Mouse (Mus musculus): Measurements from ENCODE around the gene Cradd.

The Cradd gene

DNA sequence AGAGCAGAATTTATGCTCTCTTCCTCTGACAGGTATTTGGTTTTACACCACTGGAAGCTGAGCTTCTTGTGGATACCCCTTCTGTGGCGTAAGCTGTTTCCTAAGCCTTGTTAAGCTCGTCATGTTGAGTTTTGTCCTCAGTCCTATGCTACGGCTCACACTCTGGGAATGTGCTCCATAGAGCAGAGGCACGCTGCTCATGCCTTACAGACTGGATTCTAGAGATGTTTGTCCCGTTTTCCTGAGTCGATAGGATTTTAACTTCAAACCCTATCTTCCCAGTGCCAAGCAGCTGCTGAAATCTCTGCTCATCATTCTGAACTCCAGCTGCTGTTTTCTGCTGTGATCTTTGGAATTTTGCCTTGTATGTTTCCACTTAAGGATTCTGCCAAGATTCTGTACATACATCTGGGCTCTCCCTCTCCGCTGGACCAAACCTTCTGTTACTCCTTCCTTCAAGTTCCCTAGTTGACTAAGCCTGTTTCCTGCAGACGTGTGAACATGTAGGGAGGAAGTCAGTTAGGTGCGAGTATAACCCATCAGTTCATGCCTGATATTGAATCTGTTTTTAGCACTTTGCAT lies 164.2 kb downstream of the Cradd start:
- no peak for DNase-seq (ENCODE audit: low spot score)

DNA sequence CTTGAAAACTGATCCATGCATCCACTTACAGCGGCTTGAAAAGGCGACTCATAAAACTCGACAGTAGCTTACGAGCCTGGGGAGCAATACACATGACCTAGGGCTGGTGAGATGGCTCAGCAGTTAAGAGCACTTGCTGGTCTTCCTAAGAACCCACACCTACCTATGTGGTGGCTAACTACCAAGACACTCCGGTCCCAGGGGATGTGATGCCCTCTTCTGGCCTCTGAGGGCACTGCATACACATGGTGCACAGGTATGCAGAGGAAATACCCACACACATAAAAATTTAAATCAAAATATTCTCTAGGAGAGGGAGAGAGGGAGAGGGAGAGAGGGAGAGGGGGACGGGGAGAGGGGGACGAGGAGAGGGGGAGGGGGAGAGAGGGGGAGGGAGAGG lies 167.5 kb downstream of the Cradd start:
- no peak for DNase-seq (ENCODE audit: low spot score)

DNA sequence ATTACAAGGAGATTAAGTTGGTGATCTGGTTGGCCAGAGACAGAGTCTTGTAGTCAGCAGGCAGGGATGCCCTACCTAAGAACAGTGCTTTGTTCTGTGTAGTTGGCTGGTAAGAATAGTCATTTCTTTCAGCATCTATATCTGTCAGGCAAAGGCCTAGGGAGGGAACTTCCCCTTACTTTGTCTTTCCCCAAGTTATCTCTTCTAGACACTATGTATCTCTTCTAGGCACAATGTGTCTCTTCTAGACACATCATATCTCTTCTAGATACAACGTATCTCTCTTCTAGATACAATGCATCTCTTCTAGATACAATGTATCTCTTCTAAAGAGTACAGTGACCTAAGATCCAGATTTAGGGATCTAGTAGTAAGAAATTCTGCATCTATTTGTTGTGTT lies 169.3 kb downstream of the Cradd start:
- no peak for DNase-seq (ENCODE audit: low spot score)

DNA sequence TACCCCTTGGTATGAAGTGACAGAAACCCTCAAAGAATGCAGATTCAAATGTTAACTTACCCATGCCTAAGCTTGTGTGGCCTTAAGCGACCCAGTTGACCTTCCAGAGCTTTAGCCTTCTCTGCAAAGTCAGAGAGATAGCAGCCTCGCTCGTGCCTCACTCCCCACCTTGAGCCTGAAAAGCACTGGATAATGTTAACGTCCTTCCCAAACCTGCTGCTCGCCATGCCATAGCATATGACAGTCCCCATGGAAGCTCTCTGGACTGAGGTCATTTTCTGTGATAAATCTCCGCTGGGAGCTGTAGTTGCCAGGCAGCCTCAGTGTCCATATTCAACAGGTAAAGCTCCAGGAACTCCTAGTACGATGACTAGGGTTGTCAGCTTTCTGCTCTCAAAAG lies 170.7 kb downstream of the Cradd start:
- no peak for DNase-seq (ENCODE audit: low spot score)

GRCm38 (mm10) chr10:95152503-95152989 lies 171.4 kb downstream of the Cradd start:
- no peak for DNase-seq (ENCODE audit: low spot score)

- DNase-seq (ENCODE audit: low spot score), result no peak
Observed at GRCm38 (mm10) chr10:95151012-95151768, 172.7 kb downstream of the Cradd start.

DNA sequence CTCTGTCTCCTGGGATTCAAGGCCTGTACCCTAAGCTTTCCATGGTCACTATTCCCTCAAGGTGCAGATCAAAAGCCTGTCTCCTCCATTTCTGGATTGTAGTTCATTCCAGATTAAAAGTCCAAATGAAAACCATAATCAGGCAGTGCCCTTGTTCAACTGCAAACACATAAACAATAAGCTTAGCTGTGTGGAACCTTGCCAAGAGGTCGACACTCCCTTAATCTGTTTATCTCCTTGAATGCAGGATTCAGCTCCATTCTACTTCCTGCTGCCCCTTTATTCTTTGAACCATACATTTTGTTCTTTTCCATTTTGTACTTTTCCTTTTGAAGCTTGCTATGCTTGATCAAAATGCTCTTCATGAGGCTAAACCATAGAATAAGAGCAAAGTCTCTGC lies 174.3 kb downstream of the Cradd start:
- DNase-seq (ENCODE audit: low spot score), result no peak

DNA sequence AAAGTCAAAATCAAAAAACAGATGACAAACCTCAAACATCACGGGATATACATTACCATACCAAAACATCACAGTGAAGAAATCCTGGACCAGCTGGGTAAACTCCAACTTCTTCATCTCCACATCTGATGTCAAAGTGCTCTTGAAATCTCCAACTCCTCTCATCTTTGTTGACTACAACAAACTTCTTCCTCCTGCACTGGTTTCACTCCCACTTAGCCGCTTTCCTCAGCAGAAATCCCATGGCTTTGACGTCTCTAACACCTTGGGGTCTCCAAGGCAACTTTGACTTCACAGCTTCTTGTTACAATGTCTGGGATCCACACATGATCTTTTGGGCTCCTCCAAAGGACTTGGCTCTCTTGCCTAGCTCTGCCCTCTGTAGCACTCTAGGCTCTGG lies 175.3 kb downstream of the Cradd start:
- no peak for DNase-seq (ENCODE audit: low spot score)

- no peak for DNase-seq (ENCODE audit: low spot score)
Observed at GRCm38 (mm10) chr10:95147136-95147901, 176.6 kb downstream of the Cradd start.

DNA sequence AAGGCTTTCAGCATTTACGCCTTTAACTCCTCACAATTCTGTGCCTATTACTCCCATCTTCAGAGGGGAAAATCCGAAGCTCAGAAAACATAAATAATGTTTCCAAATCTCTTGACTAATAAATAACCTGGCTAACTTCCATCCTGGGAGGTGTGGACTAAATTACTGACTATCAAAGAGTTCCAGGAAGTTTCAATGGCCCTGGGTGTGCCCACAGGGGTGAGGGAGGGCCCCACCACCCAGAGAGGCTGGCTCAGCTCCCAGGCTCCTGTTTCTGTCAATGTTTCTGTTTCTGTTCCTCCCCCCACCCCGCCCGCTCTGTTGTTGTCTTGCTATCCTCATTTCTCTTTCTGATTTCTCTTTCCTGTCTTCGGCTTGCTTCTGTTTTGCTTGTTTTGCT lies 177.4 kb downstream of the Cradd start:
- DNase-seq (ENCODE audit: low spot score), result no peak

GRCm38 (mm10) chr10:95145204-95145926 lies 178.6 kb downstream of the Cradd start:
- DNase-seq (ENCODE audit: low spot score), result no peak

DNA sequence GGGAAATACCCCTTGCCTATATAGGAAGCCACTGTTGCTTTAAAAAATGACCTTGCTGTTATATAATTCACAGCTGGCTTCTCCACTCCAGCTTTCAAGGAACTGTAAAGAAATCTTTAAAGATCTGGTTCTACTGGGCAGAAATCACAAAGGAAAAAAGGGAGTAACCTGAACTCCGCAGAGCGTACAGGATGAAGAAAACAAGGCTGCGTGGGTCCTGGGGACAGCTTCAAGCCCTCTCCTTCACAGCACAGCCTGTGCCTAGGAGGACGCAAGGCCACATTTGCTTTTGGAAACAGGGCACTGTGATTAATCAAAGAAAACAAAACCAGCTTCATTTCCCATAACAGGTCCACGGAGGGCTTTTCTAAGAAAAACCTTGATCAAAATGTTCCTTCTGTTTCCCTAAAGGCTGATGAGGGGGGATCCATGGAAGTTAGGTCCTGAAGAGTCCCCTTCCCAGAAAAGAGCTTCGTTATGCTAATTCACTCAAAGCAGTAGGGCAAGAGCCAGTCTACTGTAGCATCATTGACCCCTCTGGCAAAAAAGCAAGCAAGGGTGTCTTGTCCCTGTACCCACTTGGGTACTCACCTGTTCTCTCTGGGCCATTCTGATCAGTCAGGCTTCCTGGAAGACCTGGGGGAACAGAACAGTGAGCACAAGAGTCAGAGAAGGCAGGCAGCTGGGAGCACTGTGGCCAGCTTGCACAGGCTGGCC lies 179.4 kb downstream of the Cradd start:
- no peak for DNase-seq (ENCODE audit: low spot score)

DNA sequence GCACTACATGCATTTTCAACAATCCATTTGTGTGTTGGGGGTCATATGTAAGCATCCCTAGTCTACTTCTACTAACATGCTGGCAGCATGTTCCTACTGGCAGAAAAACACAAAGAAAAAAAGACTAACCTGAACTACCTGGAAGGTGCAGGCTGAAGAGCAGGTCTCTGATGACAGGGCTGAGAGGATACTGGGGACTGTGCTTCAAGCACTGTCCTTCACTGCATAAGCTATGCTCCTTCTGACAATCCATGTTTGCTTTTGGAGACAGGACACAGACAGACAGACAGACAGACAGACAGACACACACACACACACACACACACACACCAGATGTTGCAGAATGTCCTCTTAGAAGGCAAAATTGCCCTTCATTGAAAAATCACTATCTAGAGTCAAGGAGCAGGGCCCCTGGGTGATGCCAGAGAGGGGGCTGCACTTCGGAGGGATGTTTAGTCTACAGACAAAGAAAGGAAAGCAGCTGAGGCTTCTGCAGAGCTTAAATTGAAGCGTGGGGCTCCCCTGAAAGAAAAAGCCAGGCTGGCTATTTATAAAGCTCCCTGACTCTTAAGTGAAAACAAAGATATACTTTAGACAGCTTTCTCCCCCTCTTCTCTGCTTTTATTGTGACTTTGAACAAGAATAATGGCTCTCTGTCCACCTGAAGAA lies 180.4 kb downstream of the Cradd start:
- no peak for DNase-seq (ENCODE audit: low spot score)

DNA sequence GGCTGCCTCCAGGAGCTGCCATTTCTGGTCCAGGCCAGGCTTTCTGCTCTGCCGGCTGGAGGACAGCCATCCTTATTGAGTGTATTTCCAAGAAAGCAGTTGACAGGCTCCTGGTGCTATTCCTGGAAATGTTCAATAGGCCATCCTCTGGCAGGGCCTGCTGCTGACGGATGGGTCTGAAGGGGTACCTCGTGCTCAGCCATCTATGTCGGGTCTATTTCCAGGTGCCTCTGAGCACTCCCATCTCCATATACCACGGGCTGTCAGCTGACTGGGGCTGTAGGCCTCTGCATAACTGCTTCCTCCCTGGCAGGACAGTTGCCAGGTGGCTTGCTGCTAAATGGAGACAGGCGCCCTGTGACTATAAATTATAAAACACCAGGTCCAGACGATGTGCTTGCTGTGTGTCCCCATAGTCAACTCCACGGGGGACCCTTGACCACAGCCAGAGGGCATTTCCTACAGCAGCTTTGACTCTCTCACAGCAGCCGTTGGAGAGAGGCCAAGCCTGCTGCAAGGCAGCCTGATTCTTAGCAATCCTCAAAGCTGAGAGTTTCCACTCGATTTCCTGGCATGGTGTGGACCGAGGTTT lies 181.0 kb downstream of the Cradd start:
- DNase-seq (ENCODE audit: low spot score), result no peak

DNA sequence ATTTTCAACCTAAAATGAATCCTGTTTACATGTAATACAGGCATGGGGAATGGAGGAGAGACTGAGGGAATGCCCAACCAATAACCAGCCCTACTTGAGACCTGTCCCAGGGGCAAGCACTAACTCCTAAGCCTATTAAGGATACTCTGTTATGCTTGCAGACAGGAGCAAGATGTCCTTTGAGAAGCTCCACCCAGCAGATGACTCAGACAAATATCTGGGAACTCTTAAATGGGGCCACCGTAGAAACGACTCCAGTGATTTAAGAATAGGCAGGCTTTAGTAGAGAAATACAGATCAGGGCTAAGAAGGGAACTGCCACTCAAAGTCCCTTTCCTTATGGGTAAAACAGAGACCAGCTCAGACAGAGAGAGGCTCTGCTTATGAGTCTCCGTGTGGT lies 182.9 kb downstream of the Cradd start:
- no peak for DNase-seq (ENCODE audit: low spot score)

DNA sequence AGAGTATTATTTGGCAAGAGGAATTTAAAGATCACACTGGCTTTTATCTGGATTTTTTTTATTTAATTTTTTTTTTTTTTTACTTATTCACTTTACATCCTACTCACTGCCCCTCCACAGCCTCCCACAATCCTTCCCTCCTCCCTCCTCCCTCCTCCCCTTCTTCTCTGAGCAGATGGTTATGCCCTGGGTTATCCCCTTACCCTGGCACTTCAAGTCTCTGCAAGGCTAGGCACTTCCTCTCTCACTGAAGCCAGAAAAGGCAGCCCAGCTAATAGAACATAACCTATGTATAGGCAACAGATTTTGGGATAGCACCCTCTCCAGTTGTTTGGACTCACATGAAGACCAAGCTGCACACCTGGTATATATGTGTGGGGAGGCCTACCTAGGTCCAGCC lies 183.7 kb downstream of the Cradd start:
- no peak for DNase-seq (ENCODE audit: low spot score)

GRCm38 (mm10) chr10:95139645-95140044 lies 184.3 kb downstream of the Cradd start:
- DNase-seq (ENCODE audit: low spot score), result no peak

- no peak for DNase-seq (ENCODE audit: low spot score)
Observed at GRCm38 (mm10) chr10:95133057-95133456, 190.9 kb downstream of the Cradd start.
